Mouse (Mus musculus) thymus, adult 2 months (tissue): Measurements from ENCODE around the gene Gpsm3. TPM values are rescaled to one million over a fixed set of nuclear protein-coding genes. Genes with fewer than 3 reads are reported as not detected.

ENCODE experiments used
- DNase-seq: peaks from one replicate; pipeline ENCODE4 v3.0.0; 2021
- H3K27ac ChIP-seq: fragments of 200-500 bp; 2 replicates; pipeline ENCODE4 v1.5.1; 2012; ENCODE audit warnings: low read length, control low read depth; ENCODE audit not compliant: control insufficient read depth, insufficient read depth
- H3K27me3 ChIP-seq: fragments of 200-500 bp; 2 replicates; pipeline ENCODE4 v1.6.1; 2012; ENCODE audit warnings: mild to moderate bottlenecking, low read length, moderate library complexity, mixed read lengths; ENCODE audit not compliant: control insufficient read depth, insufficient read depth
- H3K36me3 ChIP-seq: fragments of 200-500 bp; 2 replicates; pipeline ENCODE4 v1.6.1; 2012; ENCODE audit warnings: mild to moderate bottlenecking, low read length, moderate library complexity; ENCODE audit not compliant: control insufficient read depth, insufficient read depth
- H3K4me1 ChIP-seq: fragments of 200-500 bp; replicated peaks from 2 replicates; pipeline ENCODE4 v1.6.1; 2012; ENCODE audit warnings: low read length; ENCODE audit not compliant: control insufficient read depth, insufficient read depth
- H3K4me3 ChIP-seq: fragments of 200-500 bp; 2 replicates; pipeline ENCODE4 v1.5.1; 2012; ENCODE audit warnings: mild to moderate bottlenecking, low read length, control low read depth, moderate library complexity; ENCODE audit not compliant: control insufficient read depth, insufficient read depth
- CTCF ChIP-seq: fragments of 200-500 bp; IDR thresholded peaks from 2 replicates; pipeline ENCODE4 v1.5.1; 2012; ENCODE audit warnings: mild to moderate bottlenecking, control low read depth, low read length, moderate library complexity, borderline replicate concordance; ENCODE audit not compliant: control insufficient read depth, poor library complexity, insufficient read depth; ENCODE audit errors: extremely low read depth
- POLR2A ChIP-seq: fragments of 200-500 bp; IDR thresholded peaks from 2 replicates; pipeline ENCODE4 v1.6.1; 2012; ENCODE audit warnings: mild to moderate bottlenecking, low read length, control low read depth, moderate library complexity; ENCODE audit not compliant: control insufficient read depth, poor library complexity, insufficient read depth; ENCODE audit errors: extremely low read depth
- WGBS: fragments of 180-500 bp; shearing (Covaris S2); methylation state at CpG from one replicate; pipeline ENCODE4 v1.1.7; 2018; 5-methylcytosine and 5-hydroxymethylcytosine counted together
- polyA plus RNA-seq: library from polyadenylated mRNA; depleted of rRNA; stranded (reverse); fragments of >200 nt; gene quantifications from 2 replicates; pipeline ENCODE4 v1.2.3, GENCODE M21; 2012

Gpsm3 gene
- polyA plus RNA-seq, 1 experiment: 208 TPM

- no peak for DNase-seq
- Histone ChIP-seq H3K4me1 (peaks cover 3% of the 10 kb centered on the region), H3K27me3 (no peaks in the 10 kb centered on the region), H3K27ac (no peak overlapping the region), H3K4me3 (no peak overlapping the region), H3K36me3 (no peaks in the 10 kb centered on the region)
- WGBS: 83% methylated on average over 8 of the region's 8 CpGs
- TF ChIP-seq CTCF: no peak
- no peak for TF ChIP-seq POLR2A
Measured at GRCm38 (mm10) chr17:34556406-34556805, 33.2 kb upstream of the Gpsm3 start.

- WGBS: 95% methylated on average over 11 of the region's 11 CpGs
- no peak for DNase-seq
- no peaks in the 10 kb centered on the region for H3K36me3 ChIP-seq
- no peaks in the 10 kb centered on the region for H3K27me3 ChIP-seq
- H3K4me3 ChIP-seq: no peak overlapping the region
- TF ChIP-seq CTCF (no peak), POLR2A (no peak)
- peaks cover 5% of the 10 kb centered on the region for H3K4me1 ChIP-seq
- H3K27ac ChIP-seq: no peak overlapping the region
Measured at GRCm38 (mm10) chr17:34557411-34557810, 32.2 kb upstream of the Gpsm3 start.

- WGBS: 90% methylated on average over 7 of the region's 7 CpGs
- H3K27me3 ChIP-seq: no peaks in the 10 kb centered on the region
- no peak overlapping the region for H3K27ac ChIP-seq
- no peak overlapping the region for H3K4me3 ChIP-seq
- no peaks in the 10 kb centered on the region for H3K36me3 ChIP-seq
- H3K4me1 ChIP-seq: peaks cover 5% of the 10 kb centered on the region
- DNase-seq: no peak
- no peak for TF ChIP-seq CTCF
- TF ChIP-seq POLR2A: no peak
Measured at GRCm38 (mm10) chr17:34559116-34559515, 30.5 kb upstream of the Gpsm3 start.

GRCm38 (mm10) chr17:34559895-34560294 lies 29.7 kb upstream of the Gpsm3 start:
- 58% methylated on average over 15 of the region's 15 CpGs for WGBS
- no peak overlapping the region for H3K27ac ChIP-seq

GRCm38 (mm10) chr17:34560438-34560837 lies 29.2 kb upstream of the Gpsm3 start:
- H3K27me3 ChIP-seq: no peaks in the 10 kb centered on the region
- no peak overlapping the region for H3K4me3 ChIP-seq
- no peak for DNase-seq
- H3K4me1 ChIP-seq: peaks cover 5% of the 10 kb centered on the region
- no peak overlapping the region for H3K27ac ChIP-seq
- 91% methylated on average over 6 of the region's 6 CpGs for WGBS
- H3K36me3 ChIP-seq: no peaks in the 10 kb centered on the region
- TF ChIP-seq CTCF: no peak
- no peak for TF ChIP-seq POLR2A

More at GRCm38 (mm10) chr17:34559895-34560294, 29.7 kb upstream of the Gpsm3 start:
- DNase-seq: no peak
- H3K4me1 ChIP-seq: peaks cover 5% of the 10 kb centered on the region
- TF ChIP-seq POLR2A (no peak), CTCF (no peak)
- no peaks in the 10 kb centered on the region for H3K36me3 ChIP-seq
- no peaks in the 10 kb centered on the region for H3K27me3 ChIP-seq
- no peak overlapping the region for H3K4me3 ChIP-seq

- no peaks in the 10 kb centered on the region for H3K27me3 ChIP-seq
- DNase-seq: no peak
- H3K36me3 ChIP-seq: no peaks in the 10 kb centered on the region
- TF ChIP-seq CTCF (no peak), POLR2A (no peak)
- 10% methylated on average over 8 of the region's 8 CpGs for WGBS
- H3K4me3 ChIP-seq: no peak overlapping the region
- H3K27ac ChIP-seq: no peak overlapping the region
- H3K4me1 ChIP-seq: peaks cover 5% of the 10 kb centered on the region
Measured at GRCm38 (mm10) chr17:34561200-34561599, 28.4 kb upstream of the Gpsm3 start.

GRCm38 (mm10) chr17:34562595-34562994 lies 27.0 kb upstream of the Gpsm3 start:
- Histone ChIP-seq H3K4me3 (no peak overlapping the region), H3K4me1 (peaks cover 5% of the 10 kb centered on the region), H3K27ac (no peak overlapping the region), H3K27me3 (no peaks in the 10 kb centered on the region), H3K36me3 (no peaks in the 10 kb centered on the region)
- TF ChIP-seq POLR2A (no peak), CTCF (no peak)
- WGBS: 93% methylated on average over 3 of the region's 3 CpGs
- DNase-seq: no peak
